Mouse (Mus musculus): ENCODE data around the gene Map3k11. TPM values are rescaled to one million over a fixed set of nuclear protein-coding genes. Genes with fewer than 3 reads are reported as not detected.

Map3k11 gene
- total and polyA plus RNA-seq, 3 experiments: 22.5 to 38.3 TPM; not detected in 1

DNA sequence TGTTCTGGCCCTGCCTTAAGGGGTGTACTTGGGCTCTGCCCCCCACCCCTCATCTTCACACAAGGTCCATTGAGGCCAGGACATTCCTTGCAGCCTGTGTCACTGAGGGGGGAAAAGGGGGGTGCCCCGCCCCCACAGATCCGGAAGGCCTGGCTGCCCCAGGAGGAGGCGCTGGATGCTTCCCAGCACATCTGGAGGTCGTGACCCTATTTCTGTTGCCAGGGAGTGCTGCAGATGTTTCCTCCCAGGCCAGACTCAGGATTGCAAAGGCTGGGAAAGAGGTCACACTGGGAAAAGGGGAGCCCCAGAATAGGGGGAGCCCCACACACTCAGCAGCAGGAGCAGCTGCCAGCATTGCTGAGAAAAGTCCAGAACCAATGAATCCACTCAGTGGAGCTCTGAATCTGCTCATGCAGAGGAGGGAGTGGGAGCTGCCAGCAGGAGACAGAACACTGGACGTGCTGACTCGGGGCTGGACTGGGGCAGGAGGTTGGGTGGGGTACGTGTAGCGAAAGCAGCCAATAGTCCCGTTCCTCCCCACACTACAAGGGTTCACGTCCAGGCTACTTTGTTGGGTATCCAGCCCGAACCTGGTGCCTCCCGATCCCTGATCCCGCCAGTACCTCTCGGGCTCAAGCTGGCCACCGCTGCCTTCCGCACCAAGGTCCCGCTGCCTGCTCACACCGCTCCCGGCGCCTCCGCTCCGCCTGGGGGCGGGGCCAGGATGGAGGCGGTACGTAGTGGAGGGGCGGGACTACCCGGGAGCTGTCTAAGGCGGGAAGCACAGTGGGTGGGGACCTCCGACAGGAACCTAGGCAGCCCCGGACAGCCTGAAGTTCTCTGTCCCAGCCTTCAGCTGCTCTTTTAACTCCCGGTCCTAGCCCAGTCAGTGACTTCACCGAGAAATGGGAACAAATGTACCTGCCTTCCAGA is 25.3 kb upstream of the Map3k11 start, which contains the start of gene Sipa1:
TSS of gene Sipa1 (minus strand) at position 727 of the 933 bp plus-strand sequence.
- no peaks in the 10 kb centered on the region; the same call in 1 of the 2 replicates for H3K79me2 ChIP-seq (ENCODE audit: control insufficient read depth, insufficient read depth, low read length, poor library complexity)
- peak within 1 kb of the TSS; percentile 65 to 69 for H3K4me3 ChIP-seq (ENCODE audit: control insufficient read depth in 1 of 2, insufficient read depth in 1 of 2, low read depth in 2 of 2, low read length in 2 of 2)
- no peaks in the 10 kb centered on the region for H3K27me3 ChIP-seq (ENCODE audit: control insufficient read depth in 1 of 2, insufficient read depth in 2 of 2, low read length in 2 of 2)
- peak within 1 kb of the TSS; percentile 74 for H3K9ac ChIP-seq (ENCODE audit: control insufficient read depth, low read depth, low read length, poor library complexity, severe bottlenecking)
- H3K27ac ChIP-seq (ENCODE audit: control insufficient read depth, low read depth, low read length): peak within 1 kb of the TSS; percentile 90
- peaks cover 0 to 21% of the 10 kb centered on the region in 2 experiments; a peak in 2 of 4 replicates for H3K36me3 ChIP-seq (ENCODE audit: control insufficient read depth in 1 of 2, insufficient read depth in 2 of 2, low read length in 2 of 2)
- peaks cover 1 to 34% of the 10 kb centered on the region in 2 experiments; a peak in 3 of 4 replicates for H3K4me1 ChIP-seq (ENCODE audit: control insufficient read depth in 1 of 2, insufficient read depth in 2 of 2, low read length in 2 of 2)
- DNase-seq (ENCODE audit: low read depth, low spot score): peak; percentile 95
- H3K9me3 ChIP-seq (replicated peaks; ENCODE audit: insufficient read depth, low read length): no peaks in the 10 kb centered on the region
- no peak for TF ChIP-seq UBTF (IDR thresholded peaks at IDR 0.05; ENCODE audit: borderline replicate concordance, insufficient read depth, low read depth, low read length)
- TF ChIP-seq CTCF (IDR thresholded peaks at IDR 0.05 in 2 of 3, conservative IDR thresholded peaks at IDR 0.05 in 1 of 3; ENCODE audit: control insufficient read depth in 1 of 3, insufficient read depth in 1 of 3, low read depth in 2 of 3, low read length in 3 of 3, poor library complexity in 1 of 3, severe bottlenecking in 1 of 3): no peak
- no peak for TF ChIP-seq MAX (IDR thresholded peaks at IDR 0.05; ENCODE audit: low read length)
- TF ChIP-seq BHLHE40 (IDR thresholded peaks at IDR 0.05; ENCODE audit: borderline replicate concordance, low read depth, low read length): no peak
- TF ChIP-seq MAFK (IDR thresholded peaks at IDR 0.05; ENCODE audit: borderline replicate concordance, low read depth, low read length): no peak
- TF ChIP-seq E2F4 (IDR thresholded peaks at IDR 0.05; ENCODE audit: borderline replicate concordance, low read depth, low read length): peak; percentile 34; the same call in 1 of the 2 replicates
- no peak for TF ChIP-seq MYC (IDR thresholded peaks at IDR 0.05; ENCODE audit: low read depth, low read length)
- no peak for TF ChIP-seq NRF1 (IDR thresholded peaks at IDR 0.05; ENCODE audit: insufficient read depth, low read depth, low read length, poor library complexity, severe bottlenecking)
- peak; percentile 24; the same call in 1 of the 2 replicates for TF ChIP-seq ZMIZ1 (IDR thresholded peaks at IDR 0.05; ENCODE audit: low read depth, low read length)
- TF ChIP-seq ZC3H11A (IDR thresholded peaks at IDR 0.05; ENCODE audit: low read depth, low read length): no peak
- peak; percentile 11; the same call in 1 of the 2 replicates for TF ChIP-seq TBP (IDR thresholded peaks at IDR 0.05; ENCODE audit: low read depth, low read length)
- TF ChIP-seq NELFE (IDR thresholded peaks at IDR 0.05; ENCODE audit: low read depth, low read length): peak; percentile 65
- TF ChIP-seq GABPA (IDR thresholded peaks at IDR 0.05; ENCODE audit: low read depth, low read length): no peak
- no peak for TF ChIP-seq ZKSCAN1 (IDR thresholded peaks at IDR 0.05; ENCODE audit: low read depth, low read length)
- TF ChIP-seq ETS1 (IDR thresholded peaks at IDR 0.05; ENCODE audit: low read depth, low read length): no peak
- no peak for TF ChIP-seq USF1 (IDR thresholded peaks at IDR 0.05; ENCODE audit: low read depth, low read length)
- TF ChIP-seq EP300 (IDR thresholded peaks at IDR 0.05; ENCODE audit: low read depth in 1 of 2, low read length in 2 of 2): no peak
- no peak for TF ChIP-seq SMC3 (IDR thresholded peaks at IDR 0.05; ENCODE audit: low read depth, low read length)
- no peak for TF ChIP-seq JUND (IDR thresholded peaks at IDR 0.05; ENCODE audit: low read depth, low read length)
- TF ChIP-seq POLR2AphosphoS5 (IDR thresholded peaks at IDR 0.05; ENCODE audit: borderline replicate concordance, low read depth, low read length): no peak
- TF ChIP-seq MEF2A (IDR thresholded peaks at IDR 0.05; ENCODE audit: extremely low read depth, insufficient replicate concordance, low read depth, low read length, poor library complexity, severe bottlenecking): no peak
- no peak for TF ChIP-seq USF2 (IDR thresholded peaks at IDR 0.05; ENCODE audit: borderline replicate concordance in 1 of 2, insufficient read depth in 1 of 2, low read depth in 1 of 2, low read length in 2 of 2)
- no peak for TF ChIP-seq CHD1 (IDR thresholded peaks at IDR 0.05; ENCODE audit: low read depth, low read length)
- no peak for TF ChIP-seq KAT2A (conservative IDR thresholded peaks at IDR 0.05; ENCODE audit: low read depth, low read length)
- TF ChIP-seq POLR2AphosphoS2 (IDR thresholded peaks at IDR 0.05; ENCODE audit: low read length): peak; percentile 91
- TF ChIP-seq POLR2A (IDR thresholded peaks at IDR 0.05; ENCODE audit: control insufficient read depth in 1 of 2, insufficient read depth in 1 of 2, low read depth in 1 of 2, low read length in 2 of 2, poor library complexity in 1 of 2): peak; percentile 58 to 78; a peak in 2 of 4 replicates
- TF ChIP-seq SIN3A (IDR thresholded peaks at IDR 0.05; ENCODE audit: low read length): peak; percentile 29; the same call in 1 of the 2 replicates
- TF ChIP-seq MAZ (IDR thresholded peaks at IDR 0.05; ENCODE audit: low read depth, low read length): no peak
- TF ChIP-seq TAL1 (IDR thresholded peaks at IDR 0.05; ENCODE audit: low read length): no peak
- TF ChIP-seq GATA1 (IDR thresholded peaks at IDR 0.05; ENCODE audit: low read depth, low read length): no peak
- TF ChIP-seq CHD2 (IDR thresholded peaks at IDR 0.05; ENCODE audit: low read length): no peak
- peak; percentile 8; the same call in 1 of the 2 replicates for TF ChIP-seq TCF12 (IDR thresholded peaks at IDR 0.05; ENCODE audit: low read depth, low read length)
- TF ChIP-seq MYB (IDR thresholded peaks at IDR 0.05; ENCODE audit: low read depth, low read length): no peak
- TF ChIP-seq HCFC1 (IDR thresholded peaks at IDR 0.05; ENCODE audit: low read depth, low read length): no peak
- TF ChIP-seq RCOR1 (IDR thresholded peaks at IDR 0.05; ENCODE audit: low read depth, low read length): no peak
